Mouse (Mus musculus) MEL (cell line): ENCODE measurements around the gene Pdpn. TPM values are rescaled to one million over a fixed set of nuclear protein-coding genes. Genes with fewer than 3 reads are reported as not detected.

Experiments
- DNase-seq: peaks from one replicate; pipeline ENCODE4 v3.0.0; 2011; ENCODE audit warnings: low read depth, low spot score
- H3K27ac ChIP-seq: 2 replicates; pipeline ENCODE4 v1.5.1; 2012; ENCODE audit warnings: low read depth, mild to moderate bottlenecking, control low read depth, low read length, moderate library complexity; ENCODE audit not compliant: control insufficient read depth
- H3K27me3 ChIP-seq, 2 experiments: fragments of 150-350 bp in 1 of 2; sonication (generic) in 1 of 2; 2 replicates each; pipeline ENCODE4 v1.6.1; 2012; ENCODE audit warnings: low read length in 2 of 2, mild to moderate bottlenecking in 2 of 2, improper control_type of control experiment in 1 of 2, moderate library complexity in 1 of 2; ENCODE audit not compliant: insufficient read depth in 2 of 2, control insufficient read depth in 1 of 2
- H3K36me3 ChIP-seq, 2 experiments: 2 replicates each; pipeline ENCODE4 v1.6.1; 2012 to 2014; ENCODE audit warnings: low read length in 2 of 2, improper control_type of control experiment in 1 of 2, inconsistent platforms in 1 of 2, mild to moderate bottlenecking in 1 of 2; ENCODE audit not compliant: insufficient read depth in 2 of 2, control insufficient read depth in 1 of 2
- H3K4me1 ChIP-seq, 2 experiments: fragments of 150-350 bp in 1 of 2; sonication (generic) in 1 of 2; 2 replicates each; pipeline ENCODE4 v1.6.1; 2012; ENCODE audit warnings: low read length in 2 of 2, improper control_type of control experiment in 1 of 2, mild to moderate bottlenecking in 1 of 2; ENCODE audit not compliant: insufficient read depth in 2 of 2, control insufficient read depth in 1 of 2
- H3K4me3 ChIP-seq, 2 experiments: fragments of 150-350 bp in 1 of 2; sonication (generic) in 1 of 2; 2 replicates each; pipeline ENCODE4 v1.5.1; 2012; ENCODE audit warnings: low read depth in 2 of 2, low read length in 2 of 2, mild to moderate bottlenecking in 2 of 2, moderate library complexity in 2 of 2, control low read depth in 1 of 2, improper control_type of control experiment in 1 of 2; ENCODE audit not compliant: control insufficient read depth in 1 of 2, insufficient read depth in 1 of 2
- H3K79me2 ChIP-seq: 2 replicates; pipeline ENCODE4 v1.6.1; 2012; ENCODE audit warnings: mild to moderate bottlenecking, low read length, moderate library complexity; ENCODE audit not compliant: control insufficient read depth, poor library complexity, insufficient read depth
- H3K9ac ChIP-seq: 2 replicates; pipeline ENCODE4 v1.6.1; 2012; ENCODE audit warnings: low read depth, mild to moderate bottlenecking, control low read depth, low read length, moderate library complexity; ENCODE audit not compliant: control insufficient read depth, poor library complexity, severe bottlenecking
- H3K9me3 ChIP-seq: fragments of 150-350 bp; sonication (generic); replicated peaks from 2 replicates; pipeline ENCODE4 v1.6.1; 2012; ENCODE audit warnings: mild to moderate bottlenecking, low read length, improper control_type of control experiment, moderate library complexity; ENCODE audit not compliant: insufficient read depth
- CHD1 ChIP-seq: IDR thresholded peaks from 2 replicates; pipeline ENCODE4 v1.6.1; 2012; ENCODE audit warnings: low read depth, mild to moderate bottlenecking, inconsistent platforms, low read length, improper control_type of control experiment
- CHD2 ChIP-seq: IDR thresholded peaks from 2 replicates; pipeline ENCODE4 v1.6.1; 2011; ENCODE audit warnings: low read length, improper control_type of control experiment
- E2F4 ChIP-seq: IDR thresholded peaks from 2 replicates; pipeline ENCODE4 v1.6.1; 2011; ENCODE audit warnings: low read depth, low read length, improper control_type of control experiment, borderline replicate concordance
- ETS1 ChIP-seq: IDR thresholded peaks from 2 replicates; pipeline ENCODE4 v1.6.1; 2012; ENCODE audit warnings: low read depth, mild to moderate bottlenecking, inconsistent platforms, low read length, improper control_type of control experiment, moderate library complexity
- GABPA ChIP-seq: IDR thresholded peaks from 2 replicates; pipeline ENCODE4 v1.6.1; 2012; ENCODE audit warnings: low read depth, mild to moderate bottlenecking, inconsistent platforms, low read length, improper control_type of control experiment, moderate library complexity
- GATA1 ChIP-seq: IDR thresholded peaks from 2 replicates; pipeline ENCODE4 v1.6.1; 2011; ENCODE audit warnings: low read depth, low read length, improper control_type of control experiment
- JUND ChIP-seq: IDR thresholded peaks from 2 replicates; pipeline ENCODE4 v1.6.1; 2011; ENCODE audit warnings: low read depth, mild to moderate bottlenecking, improper control_type of control experiment, low read length
- KAT2A ChIP-seq: conservative IDR thresholded peaks from 2 replicates; pipeline ENCODE4 v1.6.1; 2012; ENCODE audit warnings: low read depth, low read length, improper control_type of control experiment, inconsistent platforms
- MEF2A ChIP-seq: IDR thresholded peaks from 2 replicates; pipeline ENCODE4 v1.6.1; 2014; ENCODE audit warnings: low read depth, mild to moderate bottlenecking, inconsistent platforms, low read length, improper control_type of control experiment; ENCODE audit not compliant: poor library complexity, insufficient replicate concordance, severe bottlenecking; ENCODE audit errors: extremely low read depth
- MXI1 ChIP-seq: IDR thresholded peaks from 2 replicates; pipeline ENCODE4 v1.6.1; 2011; ENCODE audit warnings: mild to moderate bottlenecking, low read depth, low read length, improper control_type of control experiment
- MYB ChIP-seq: IDR thresholded peaks from 2 replicates; pipeline ENCODE4 v1.6.1; 2011; ENCODE audit warnings: mild to moderate bottlenecking, low read depth, low read length, improper control_type of control experiment
- NELFE ChIP-seq: IDR thresholded peaks from 2 replicates; pipeline ENCODE4 v1.6.1; 2011; ENCODE audit warnings: low read depth, low read length, improper control_type of control experiment
- NRF1 ChIP-seq: IDR thresholded peaks from 2 replicates; pipeline ENCODE4 v1.6.1; 2014; ENCODE audit warnings: low read depth, mild to moderate bottlenecking, inconsistent platforms, low read length, improper control_type of control experiment, moderate library complexity; ENCODE audit not compliant: poor library complexity, insufficient read depth, severe bottlenecking
- POLR2AphosphoS5 ChIP-seq: IDR thresholded peaks from 2 replicates; pipeline ENCODE4 v1.6.1; 2012; ENCODE audit warnings: low read depth, borderline replicate concordance, mild to moderate bottlenecking, inconsistent platforms, low read length, moderate library complexity, mixed read lengths
- RAD21 ChIP-seq: IDR thresholded peaks from 2 replicates; pipeline ENCODE4 v1.6.1; 2011; ENCODE audit warnings: mild to moderate bottlenecking, low read depth, low read length, improper control_type of control experiment
- RCOR1 ChIP-seq: IDR thresholded peaks from 2 replicates; pipeline ENCODE4 v1.6.1; 2012; ENCODE audit warnings: low read depth, mild to moderate bottlenecking, inconsistent platforms, low read length, improper control_type of control experiment
- SIN3A ChIP-seq: IDR thresholded peaks from 2 replicates; pipeline ENCODE4 v1.6.1; 2012; ENCODE audit warnings: low read length, improper control_type of control experiment, inconsistent platforms
- UBTF ChIP-seq: IDR thresholded peaks from 2 replicates; pipeline ENCODE4 v1.6.1; 2012; ENCODE audit warnings: low read depth, mild to moderate bottlenecking, inconsistent platforms, low read length, improper control_type of control experiment, moderate library complexity, borderline replicate concordance; ENCODE audit not compliant: insufficient read depth
- ZC3H11A ChIP-seq: IDR thresholded peaks from 2 replicates; pipeline ENCODE4 v1.6.1; 2012; ENCODE audit warnings: low read depth, mild to moderate bottlenecking, inconsistent platforms, low read length, improper control_type of control experiment
- ZMIZ1 ChIP-seq: IDR thresholded peaks from 2 replicates; pipeline ENCODE4 v1.6.1; 2012; ENCODE audit warnings: low read depth, mild to moderate bottlenecking, inconsistent platforms, low read length, improper control_type of control experiment, moderate library complexity
- polyA plus RNA-seq, 2 experiments: library from polyadenylated mRNA; stranded (reverse) in 1 of 2; unstranded in 1 of 2; fragments of >175 nt in 1 of 2; fragments of >200 nt in 1 of 2; gene quantifications; 2 replicates each; pipeline versions ENCODE4 v1.2.1 to v1.2.4; 2012; ENCODE audit warnings: low replicate concordance in 2 of 2, low read depth in 1 of 2; ENCODE audit not compliant: insufficient read length in 2 of 2, insufficient read depth in 1 of 2, missing spikeins in 1 of 2
- total RNA-seq: library from RNA; depleted of rRNA; stranded (reverse); fragments of 300-350 nt; gene quantifications from 2 replicates; pipeline ENCODE4 v1.2.3, GENCODE M21; 2012

Gene Pdpn
- total and polyA plus RNA-seq, 3 experiments: not detected

- no peak for DNase-seq
- Histone ChIP-seq H3K27me3 (no peaks in the 10 kb centered on the region), H3K4me3 (no peak overlapping the region), H3K4me1 (no peaks in the 10 kb centered on the region), H3K79me2 (no peaks in the 10 kb centered on the region), H3K36me3 (no peaks in the 10 kb centered on the region), H3K9ac (no peak overlapping the region), H3K27ac (no peak overlapping the region), H3K9me3 (no peaks in the 10 kb centered on the region)
- no peak for TF ChIP-seq NELFE
- no peak for TF ChIP-seq RCOR1
- no peak for TF ChIP-seq GATA1
- no peak for TF ChIP-seq GABPA
- no peak for TF ChIP-seq SIN3A
- TF ChIP-seq RAD21: no peak
- no peak for TF ChIP-seq CHD1
- TF ChIP-seq CHD2: no peak
- TF ChIP-seq ZMIZ1: no peak
- no peak for TF ChIP-seq ETS1
- no peak for TF ChIP-seq NRF1
- TF ChIP-seq POLR2AphosphoS5: no peak
- no peak for TF ChIP-seq ZC3H11A
- TF ChIP-seq UBTF: no peak
- TF ChIP-seq KAT2A: no peak
- no peak for TF ChIP-seq JUND
- no peak for TF ChIP-seq MEF2A
These were observed 19.7 kb downstream of the Pdpn start for GRCm38 (mm10) chr4:143279661-143280060.

- DNase-seq: no peak
- Histone ChIP-seq H3K36me3 (no peaks in the 10 kb centered on the region), H3K27ac (no peak overlapping the region), H3K4me1 (no peaks in the 10 kb centered on the region), H3K4me3 (no peak overlapping the region), H3K9me3 (no peaks in the 10 kb centered on the region), H3K79me2 (no peaks in the 10 kb centered on the region), H3K27me3 (no peaks in the 10 kb centered on the region), H3K9ac (no peak overlapping the region)
- TF ChIP-seq MXI1 (no peak), ETS1 (no peak), E2F4 (no peak), ZMIZ1 (no peak), MYB (no peak), KAT2A (no peak)
These were observed 20.3 kb downstream of the Pdpn start for GRCm38 (mm10) chr4:143279016-143279415.
